Mouse (Mus musculus) CD4-positive, CD25-positive, alpha-beta regulatory T cell, adult 4 months (primary cell): Measurements from ENCODE around the gene Sppl2c. TPM values are rescaled to one million over a fixed set of nuclear protein-coding genes. Genes with fewer than 3 reads are reported as not detected.

ENCODE experiments used
- ATAC-seq: one replicate; pipeline ENCODE4 v1.8.0; 2017
- polyA plus RNA-seq, 2 experiments: library from polyadenylated mRNA; unstranded; fragments of 100-300 nt; shearing (Covaris generic); gene quantifications; one replicate each; pipeline ENCODE4 v1.2.1; 2017

Sppl2c gene
- polyA plus RNA-seq = not detected

DNA sequence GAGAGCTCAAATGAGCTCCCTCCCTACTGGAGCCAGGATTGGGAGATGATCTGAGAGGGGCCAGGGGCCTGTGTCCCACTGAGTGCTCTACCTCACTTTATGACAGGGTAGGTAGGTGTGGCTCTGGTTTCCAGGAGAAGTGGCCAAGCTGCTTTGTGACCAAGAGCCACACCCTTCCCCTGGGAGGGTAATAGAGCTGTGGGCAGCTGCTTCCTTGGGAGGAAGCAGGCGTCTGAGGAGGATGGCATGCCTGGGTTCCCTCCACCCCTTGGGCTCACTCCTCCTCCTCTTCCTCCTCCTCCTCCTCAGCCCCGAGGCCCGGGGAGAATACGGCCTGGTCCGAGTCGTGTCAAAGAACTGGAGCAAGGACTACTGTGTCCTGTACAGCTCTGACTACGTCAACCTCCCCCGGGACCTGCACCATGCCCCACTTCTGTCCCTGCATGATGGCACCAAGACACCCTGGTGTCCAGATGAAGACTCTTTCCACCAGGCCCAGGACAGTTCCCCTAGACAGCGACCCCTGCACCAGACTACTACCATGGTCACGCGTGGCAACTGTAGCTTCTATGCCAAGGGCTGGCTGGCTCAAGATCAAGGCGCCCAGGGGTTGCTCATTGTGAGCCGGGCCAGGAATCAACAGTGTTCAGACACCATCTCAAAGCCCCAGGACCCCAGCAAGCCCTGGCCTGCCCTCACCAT lies at the start of gene Sppl2c:
Sppl2c (plus strand) TSS at position 193 of the 702 bp plus-strand sequence.
- no peak for ATAC-seq

DNA sequence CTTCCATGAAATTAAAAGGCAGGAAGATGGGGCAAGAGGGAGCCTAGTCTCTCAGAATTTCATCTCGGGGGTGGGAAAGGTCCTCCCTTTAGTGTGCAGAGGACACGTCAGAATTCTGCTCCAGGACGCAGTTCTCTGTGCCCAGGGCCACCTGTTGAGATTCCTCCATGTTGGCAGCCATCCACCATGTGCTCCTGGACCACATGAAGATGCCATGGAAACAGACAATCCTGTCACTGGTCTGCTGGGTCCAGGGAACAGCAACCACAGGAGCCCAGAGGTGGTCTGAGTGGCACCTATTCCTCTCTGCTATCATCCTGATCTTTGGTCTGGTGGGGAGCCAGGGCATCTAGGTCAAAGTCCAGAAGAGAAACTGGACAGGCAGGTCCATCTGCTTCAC lies 47.2 kb upstream of the Sppl2c start:
- no peak for ATAC-seq

DNA sequence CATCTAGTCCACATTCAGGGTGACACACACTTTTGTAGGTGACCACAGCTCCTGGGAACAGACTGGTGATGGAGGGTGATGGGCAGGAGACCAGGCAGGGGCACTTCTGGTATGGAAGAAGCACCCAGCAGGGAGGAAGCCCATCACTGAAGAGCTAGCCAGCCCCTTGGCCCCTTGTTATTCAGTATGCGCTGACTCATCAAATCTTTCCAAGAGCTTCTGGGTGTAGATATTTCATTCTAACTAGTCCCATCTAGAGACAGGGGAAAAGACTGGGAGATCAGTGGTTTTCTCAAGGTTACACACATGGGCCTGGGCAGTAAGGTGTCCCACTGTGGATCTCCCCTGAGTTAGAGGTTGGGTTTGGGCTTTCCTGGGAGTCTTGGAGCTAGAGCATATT lies 41.2 kb upstream of the Sppl2c start:
- no peak for ATAC-seq

DNA sequence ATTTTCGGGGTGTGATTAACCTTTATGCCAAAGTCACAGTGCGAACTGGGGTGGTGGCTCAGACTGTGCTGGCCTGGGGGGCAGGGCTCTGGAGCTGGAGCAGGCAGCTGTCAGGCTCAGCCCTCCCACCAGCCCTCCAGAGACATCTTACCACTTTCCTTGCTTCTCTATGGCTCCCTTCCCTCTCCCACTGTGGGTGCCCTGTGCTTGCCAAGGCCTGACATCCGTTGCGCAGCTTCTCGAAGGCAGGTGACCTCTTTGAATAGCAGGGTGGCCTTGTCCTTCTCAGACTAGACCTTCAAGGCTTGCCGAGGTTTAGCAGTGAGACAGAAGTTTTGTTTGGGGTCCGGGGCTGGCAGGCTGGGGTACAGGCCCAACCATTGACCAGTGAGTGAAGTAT lies 37.3 kb upstream of the Sppl2c start:
- ATAC-seq = no peak

DNA sequence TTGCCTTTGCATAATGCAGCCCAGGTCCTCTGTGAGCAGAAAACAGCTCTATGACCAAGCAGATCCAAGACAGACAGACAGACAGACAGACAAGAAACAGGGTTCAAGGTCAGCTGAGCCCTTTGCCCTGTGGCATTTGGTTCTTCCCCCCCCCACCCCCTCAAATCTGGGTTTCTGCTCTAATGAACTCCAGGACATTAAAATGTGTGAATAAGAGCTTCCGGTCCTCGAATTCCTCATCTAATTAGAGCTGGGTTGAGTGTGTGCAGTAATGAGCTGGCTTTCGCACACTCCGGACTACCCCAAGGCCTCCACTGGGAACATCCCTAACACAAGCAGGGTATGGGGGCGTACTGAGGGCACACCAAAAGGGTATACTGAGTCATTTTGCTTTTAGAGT lies 35.2 kb upstream of the Sppl2c start:
- no peak for ATAC-seq

DNA sequence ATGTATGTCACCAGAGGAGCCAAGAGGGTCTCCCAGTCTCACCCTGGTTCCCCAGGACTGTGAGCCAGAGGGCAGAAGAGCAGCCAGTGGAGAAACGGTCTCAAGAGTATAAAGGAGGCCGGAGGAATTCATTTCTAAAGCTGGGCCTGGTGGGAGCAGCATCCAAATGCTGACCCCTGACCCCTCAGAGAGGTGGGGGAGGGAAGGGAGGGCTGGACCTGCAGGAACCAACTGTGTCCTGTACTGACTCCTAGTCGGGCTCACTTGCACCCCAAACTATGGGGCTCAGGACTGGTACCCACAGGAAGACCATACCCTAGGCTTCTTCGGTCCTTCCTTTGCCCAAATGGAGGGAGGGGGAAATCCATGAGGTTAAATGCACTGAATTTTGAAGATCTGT lies 31.8 kb upstream of the Sppl2c start:
- ATAC-seq = no peak

DNA sequence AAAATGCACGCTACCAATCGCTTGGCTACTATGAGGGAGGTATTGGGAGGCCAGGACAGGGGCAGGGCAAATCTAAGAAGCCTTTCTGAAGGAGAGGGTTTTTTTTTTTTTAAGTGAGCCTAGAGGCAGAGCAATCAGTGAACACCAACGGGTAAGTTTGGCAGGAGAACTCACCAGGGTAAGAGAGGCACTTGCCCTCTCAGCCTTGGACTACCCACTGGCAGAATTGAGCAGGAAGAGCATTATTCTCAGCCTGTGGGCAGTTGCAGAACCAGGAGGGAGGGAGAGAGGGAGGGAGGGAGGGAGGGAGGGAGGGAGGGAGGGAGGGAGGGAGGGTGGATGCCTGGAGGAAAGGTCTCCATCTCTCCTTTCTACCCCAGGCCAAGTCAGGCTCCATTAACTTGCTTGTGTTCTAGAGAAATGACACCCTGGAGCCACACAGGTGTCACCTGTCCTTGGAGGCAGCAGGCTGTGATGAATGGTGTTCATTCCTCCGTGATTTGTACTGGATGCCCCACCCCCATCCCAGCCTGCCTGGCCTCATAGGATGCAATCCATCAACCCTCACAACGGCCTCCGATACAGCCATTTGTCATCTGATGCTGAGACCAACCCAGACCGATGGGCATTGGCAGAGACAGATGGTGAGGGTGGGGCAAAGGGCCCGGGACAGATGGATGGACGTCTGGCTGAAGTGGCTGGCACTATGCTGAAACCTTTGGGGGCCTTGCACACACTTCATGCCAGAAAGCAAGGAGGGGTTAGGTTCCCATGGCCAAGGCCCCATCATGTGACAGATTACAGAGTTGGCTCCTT lies 31.1 kb upstream of the Sppl2c start:
- no peak for ATAC-seq

DNA sequence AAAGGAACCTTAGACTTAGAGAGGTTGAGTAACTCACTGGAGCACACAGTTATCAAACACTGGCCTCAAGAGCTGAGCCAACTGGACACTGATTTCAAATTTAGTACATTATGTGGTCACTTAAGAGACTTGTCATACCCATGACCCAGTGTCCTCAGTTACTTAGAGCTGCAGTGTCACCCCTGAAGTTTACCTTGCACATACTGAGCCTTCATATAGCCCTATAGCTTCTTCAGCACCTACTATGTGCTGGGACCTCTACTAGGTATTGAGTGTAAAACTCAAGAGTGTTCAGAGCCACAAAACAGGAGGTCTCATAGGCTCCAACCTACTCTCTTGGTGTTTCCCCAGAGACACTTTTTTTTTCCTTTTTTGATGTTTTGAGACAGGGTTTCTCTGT lies 30.2 kb upstream of the Sppl2c start:
- no peak for ATAC-seq

DNA sequence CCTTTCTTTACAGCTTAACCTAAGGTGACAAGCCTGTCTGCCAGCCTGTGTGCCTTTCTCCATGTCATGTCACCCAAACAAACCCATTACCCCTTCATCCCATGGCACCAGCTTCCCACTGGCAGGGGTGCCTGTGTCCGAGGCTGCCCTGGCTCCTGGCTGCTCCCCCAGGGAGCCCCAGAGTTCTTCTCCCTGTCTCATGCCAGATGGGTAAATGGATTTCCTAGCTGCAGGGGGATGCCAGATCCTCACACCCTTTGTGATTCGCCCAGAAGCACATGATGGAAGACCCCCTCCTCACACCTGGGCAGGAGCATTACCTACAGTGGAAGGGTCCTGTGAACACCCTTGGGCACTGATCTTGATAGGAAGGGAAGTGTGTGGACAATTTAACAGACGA lies 29.7 kb upstream of the Sppl2c start:
- ATAC-seq = no peak

DNA sequence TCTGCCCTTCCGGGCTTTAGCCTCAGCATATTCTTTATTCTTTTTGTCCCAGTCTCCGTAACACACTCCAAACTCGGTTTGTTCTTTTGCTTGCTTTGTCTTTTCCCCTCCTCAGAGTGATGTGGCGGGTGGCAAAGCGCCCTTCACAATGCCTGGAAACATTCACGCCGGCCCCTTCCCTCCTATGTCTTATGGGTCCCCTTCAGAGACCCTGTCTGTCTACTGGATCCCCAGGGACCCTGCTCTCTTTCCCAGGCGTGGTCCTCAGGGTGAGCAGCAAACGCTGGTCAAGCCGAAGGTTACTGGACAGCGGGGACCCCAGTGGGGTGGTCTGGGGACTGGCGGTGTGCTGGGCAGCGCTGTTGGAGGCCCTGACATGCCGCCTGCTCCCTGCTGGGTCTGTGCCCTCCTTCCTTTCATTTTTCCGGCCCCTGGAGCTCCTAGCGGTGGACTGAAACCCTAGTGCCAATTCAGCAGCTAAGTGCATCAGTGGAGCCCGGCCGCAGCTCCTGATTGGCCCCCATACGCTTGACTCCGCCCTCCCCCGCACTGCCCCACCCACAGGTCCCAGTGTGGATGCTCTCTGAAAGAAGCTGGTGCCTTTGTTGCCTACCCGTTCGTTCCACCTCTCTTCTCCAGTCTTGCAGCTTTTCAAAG lies 28.4 kb upstream of the Sppl2c start:
- no peak for ATAC-seq

DNA sequence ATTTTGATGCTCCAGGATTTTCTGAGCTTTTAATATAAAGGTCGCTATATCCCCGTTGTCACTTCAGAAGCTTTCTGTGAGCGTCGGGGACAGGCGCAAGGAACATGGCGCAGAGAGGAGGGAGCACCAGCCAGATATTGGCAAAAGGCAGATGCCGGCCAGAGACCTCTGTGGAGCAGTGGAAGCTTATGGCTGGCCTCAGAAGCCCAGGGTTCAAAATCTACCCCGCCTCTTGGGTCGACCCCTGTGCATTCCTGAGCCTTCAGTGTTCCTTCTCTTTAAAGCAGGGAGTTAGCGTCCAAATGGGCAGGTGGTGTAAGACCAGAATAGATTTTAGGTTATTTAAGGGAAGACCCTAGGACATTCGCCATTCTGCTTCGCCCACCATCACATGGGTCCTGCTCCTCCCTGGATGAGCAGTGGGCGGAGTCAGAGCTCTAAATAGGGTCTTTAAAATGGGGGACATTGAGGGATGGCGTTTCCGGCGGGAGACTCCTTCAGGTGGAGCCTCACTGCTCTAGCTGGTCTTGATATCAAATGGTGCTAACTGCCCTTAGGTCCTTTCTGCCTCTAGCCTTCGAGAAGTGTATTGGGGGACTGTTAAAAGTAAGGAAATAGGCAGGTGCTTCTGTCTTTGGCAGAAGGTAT lies 27.7 kb upstream of the Sppl2c start:
- no peak for ATAC-seq

DNA sequence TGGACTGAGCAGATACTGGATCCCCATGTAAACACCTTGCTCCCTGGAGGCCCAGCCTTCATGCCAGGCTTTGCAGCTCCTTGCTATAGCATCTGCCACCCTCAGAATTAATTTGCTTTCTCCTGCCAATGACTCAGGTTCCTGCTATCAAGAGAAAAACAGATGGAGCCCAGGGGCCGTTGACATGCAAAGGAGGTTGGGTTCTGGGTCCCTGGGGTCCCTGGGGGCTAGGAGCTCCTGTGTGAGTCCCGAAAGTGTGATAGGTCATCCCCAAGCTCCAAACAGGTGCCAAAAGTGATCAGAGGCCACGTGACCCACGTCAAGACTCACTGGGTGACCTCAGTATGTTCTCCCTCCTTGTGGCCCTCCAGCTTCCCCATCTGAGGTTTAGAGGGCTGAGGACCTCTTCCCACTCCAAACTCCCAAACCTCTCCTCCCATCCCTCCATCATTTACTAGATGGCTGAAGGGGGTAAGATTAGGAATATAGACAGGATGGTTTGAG lies 26.3 kb upstream of the Sppl2c start:
- no peak for ATAC-seq

DNA sequence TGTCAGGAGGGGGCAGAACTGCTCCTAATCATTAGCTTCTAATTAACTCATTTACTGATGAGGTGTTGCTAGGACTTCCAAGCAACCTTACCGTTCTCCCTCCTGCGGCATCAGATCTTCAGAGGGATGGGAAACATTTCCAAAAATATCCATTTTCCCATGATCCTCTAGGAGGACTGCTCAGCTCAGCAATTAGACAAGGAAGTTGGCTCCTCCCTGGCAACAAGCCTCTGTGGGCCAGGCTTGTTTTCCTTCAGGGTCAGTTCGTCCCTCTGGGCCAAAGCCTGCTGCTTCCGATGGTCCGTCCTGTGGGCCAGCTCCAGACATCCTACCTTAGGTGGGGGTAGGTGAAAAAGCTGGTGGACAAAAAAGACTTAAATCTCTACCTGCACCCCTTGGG lies 25.0 kb upstream of the Sppl2c start:
- ATAC-seq = no peak

DNA sequence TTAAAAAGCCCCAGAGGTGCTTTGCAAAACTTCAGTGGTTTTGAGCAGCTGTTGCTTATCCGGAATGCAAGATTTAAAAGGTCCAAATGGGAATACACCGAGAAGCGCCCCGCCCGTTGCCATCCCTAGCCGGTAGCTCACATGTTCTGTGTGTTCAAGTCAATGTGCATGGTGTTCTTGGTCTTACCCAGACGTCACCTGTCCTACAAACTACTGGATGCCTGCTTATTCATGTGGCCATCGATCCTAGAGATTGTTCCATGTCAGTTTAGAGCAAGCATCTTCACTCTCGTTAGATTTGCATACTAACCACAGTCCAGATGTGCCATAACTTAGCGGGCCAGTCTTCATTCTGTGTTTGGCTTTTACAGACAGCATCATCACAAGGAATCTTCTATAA lies 21.9 kb upstream of the Sppl2c start:
- no peak for ATAC-seq

DNA sequence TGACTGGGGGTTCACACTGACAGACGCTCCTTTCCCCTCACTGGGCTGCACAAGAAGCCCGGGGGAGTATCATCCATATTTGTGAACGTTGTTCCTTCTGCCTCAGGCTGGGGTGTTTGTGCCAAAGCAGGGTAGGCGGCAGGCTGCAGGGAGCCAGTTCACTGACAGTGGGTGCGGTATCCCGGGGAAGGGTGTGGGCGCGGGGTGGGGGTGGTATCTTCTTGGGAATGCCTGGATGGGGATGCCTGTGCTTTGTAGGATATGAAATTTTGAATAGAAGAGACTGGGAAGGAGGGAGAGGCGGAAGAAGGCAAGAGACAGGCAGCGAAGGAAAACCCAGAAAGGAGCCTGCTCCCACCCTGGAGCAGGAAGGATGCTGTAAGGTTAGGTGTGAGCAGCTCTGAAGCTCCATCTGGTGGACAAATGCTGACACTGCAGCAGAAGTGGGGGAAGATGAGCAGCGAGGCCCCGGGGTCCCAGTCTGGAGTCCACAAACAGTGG lies 14.8 kb upstream of the Sppl2c start:
- ATAC-seq = no peak

DNA sequence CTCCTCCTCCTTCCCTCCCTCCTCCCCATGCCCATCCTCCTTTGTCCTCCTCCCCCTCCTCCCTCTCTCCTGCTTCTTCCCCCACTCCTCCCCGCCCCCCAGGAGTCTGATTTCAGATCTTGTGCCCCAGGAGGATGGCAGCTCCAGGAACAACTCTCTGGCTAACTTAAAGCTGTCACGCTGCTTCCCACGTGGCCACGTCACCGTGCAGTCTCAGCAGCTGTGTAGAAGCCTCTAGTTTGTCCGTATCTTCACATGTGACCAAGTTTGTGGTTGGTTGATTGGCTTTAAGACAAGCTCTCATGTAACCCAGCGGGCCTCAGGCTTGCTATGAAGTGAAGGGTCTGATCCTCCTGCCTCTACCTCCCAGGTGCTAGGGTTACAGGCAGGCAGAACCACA lies 7.2 kb upstream of the Sppl2c start:
- no peak for ATAC-seq

DNA sequence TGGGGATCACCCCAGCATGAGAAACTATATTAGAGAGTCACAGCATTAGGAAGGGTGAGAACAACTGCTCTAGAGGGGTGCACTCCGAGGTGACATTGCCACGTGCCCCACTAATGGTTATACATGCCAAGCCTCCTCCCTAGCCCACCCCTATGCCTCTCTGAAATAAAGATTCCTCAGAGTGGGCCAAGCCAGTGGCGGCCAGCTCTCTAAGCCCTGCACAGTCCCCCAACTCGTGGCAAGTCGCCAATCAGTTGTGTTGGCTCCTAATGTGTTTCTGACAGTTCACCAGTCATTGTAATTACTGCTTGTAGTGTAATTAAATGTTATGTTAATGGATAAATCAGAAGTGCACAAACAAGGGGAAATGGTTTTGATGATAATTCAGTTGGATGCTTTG lies 6.3 kb upstream of the Sppl2c start:
- no peak for ATAC-seq

DNA sequence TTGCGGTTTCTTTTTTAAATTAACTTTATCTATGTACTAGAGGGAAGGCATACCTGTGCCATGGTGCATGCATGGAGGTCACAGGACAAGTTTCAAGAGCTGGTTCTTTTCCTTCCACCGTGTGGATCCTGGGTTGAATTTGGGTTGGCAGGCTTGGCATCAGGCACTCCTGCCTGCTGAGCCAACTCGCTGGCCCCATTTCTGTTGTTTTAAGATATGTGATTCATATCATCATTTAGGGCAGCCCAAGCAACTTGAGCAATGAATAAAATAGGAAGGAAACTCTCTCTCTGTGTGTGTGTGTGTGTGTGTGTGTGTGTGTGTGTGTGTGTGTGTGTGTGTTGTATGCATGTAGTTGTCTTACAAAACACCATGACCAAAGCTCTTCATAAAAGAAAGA lies 4.0 kb upstream of the Sppl2c start:
- no peak for ATAC-seq

DNA sequence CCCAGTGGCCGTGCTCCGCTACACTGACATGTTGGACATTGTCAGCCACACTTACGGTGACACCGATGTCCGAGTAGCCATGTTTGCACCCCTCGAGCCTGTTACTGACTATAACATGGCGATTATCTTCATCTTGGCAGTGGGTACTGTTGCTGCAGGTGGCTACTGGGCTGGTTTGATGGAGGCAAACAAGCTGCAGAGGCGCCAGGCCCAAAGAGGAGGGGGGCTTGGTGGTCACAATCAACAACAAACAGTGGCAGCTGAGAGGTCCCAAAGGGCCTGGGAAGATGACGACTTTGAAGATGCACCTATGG lies 667 bp downstream of the Sppl2c start:
- no peak for ATAC-seq

DNA sequence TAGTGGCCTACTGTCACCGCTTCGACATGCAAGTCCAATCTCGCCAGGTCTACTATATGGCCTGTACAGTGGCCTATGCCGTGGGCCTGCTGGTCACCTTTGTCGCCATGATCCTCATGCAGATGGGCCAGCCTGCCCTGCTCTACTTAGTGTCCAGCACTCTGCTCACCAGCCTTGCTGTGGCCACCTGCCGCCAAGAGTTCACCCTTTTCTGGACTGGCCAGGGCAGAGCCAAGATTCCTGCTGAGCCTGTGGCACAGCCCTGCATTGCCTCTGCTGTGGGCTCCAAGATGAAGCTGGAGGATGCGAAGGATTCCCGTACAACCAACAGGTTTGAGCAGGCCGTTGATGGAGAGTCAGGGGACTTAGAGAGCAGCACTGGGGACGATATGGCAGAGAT lies 1.6 kb downstream of the Sppl2c start:
- no peak for ATAC-seq

DNA sequence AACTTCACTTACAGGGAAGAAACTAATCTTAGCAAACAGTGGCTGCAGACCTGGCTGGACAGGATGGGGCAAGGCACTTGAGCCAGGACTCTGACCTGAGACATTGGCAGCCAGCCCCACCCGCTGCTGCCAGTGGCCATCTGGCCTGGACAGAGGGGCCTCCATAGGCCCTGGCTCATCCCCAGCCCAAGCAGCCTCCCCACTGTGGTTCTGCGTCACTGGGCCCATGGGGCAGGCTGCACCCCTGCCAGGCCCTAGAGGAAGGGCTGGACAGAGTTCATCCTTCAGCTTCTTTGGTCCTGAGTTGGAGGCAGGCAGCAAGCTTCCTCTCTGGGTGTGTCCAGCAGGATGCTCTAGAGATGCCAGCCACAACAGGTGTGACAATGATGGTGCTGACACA lies 3.9 kb downstream of the Sppl2c start:
- no peak for ATAC-seq

DNA sequence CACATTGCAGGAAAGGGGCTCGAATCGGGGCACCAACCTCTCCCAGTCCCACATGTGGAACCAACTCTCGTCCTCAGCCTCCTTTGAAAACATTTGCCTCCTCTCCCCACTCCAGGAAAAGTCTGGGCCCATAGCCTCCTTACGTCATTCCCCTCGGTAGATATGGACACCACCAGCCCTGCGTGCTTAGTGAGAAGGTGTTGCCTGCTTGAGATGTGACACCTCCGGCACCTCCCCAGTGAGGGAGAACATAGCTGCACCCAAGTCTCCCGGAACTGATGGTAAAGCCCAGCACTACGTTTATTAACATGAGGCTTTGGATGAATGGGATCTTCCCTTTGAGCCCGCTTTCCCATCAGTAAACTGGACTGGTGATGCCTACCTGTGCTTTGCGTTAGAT lies 9.3 kb downstream of the Sppl2c start:
- ATAC-seq = no peak

DNA sequence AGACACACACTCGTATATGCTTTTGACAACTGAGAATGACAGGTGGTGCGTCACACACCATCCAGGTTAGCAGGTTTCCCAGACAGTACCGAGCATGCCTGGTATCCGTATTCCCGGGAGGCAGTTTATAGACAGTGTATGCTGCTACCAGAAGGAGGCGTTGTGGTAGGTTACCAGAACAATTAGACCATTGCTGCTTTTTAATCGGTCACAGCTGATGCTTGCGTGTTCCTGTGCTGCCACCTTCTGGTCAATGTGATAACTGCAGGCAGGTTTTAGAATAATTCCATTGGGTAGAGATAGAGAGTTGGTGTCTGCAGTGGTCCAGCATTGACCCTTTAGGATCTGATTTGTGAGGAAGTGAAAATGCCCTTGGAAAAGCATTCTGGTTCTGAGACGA lies 9.7 kb downstream of the Sppl2c start:
- ATAC-seq = no peak
